Mouse (Mus musculus) C2C12 (cell line): Measurements from ENCODE around the gene Bank1. TPM values are rescaled to one million over a fixed set of nuclear protein-coding genes. Genes with fewer than 3 reads are reported as not detected.

Source experiments
- H3K27me3 ChIP-seq: one replicate; pipeline ENCODE4 v1.6.1; 2011; ENCODE audit not compliant: control insufficient read depth, insufficient read depth, insufficient read length
- H3K36me3 ChIP-seq: one replicate; pipeline ENCODE4 v1.6.1; 2011; ENCODE audit not compliant: control insufficient read depth, insufficient read depth
- H3K4me3 ChIP-seq: one replicate; pipeline ENCODE4 v1.5.1; 2011; ENCODE audit warnings: mild to moderate bottlenecking, control low read depth; ENCODE audit not compliant: poor library complexity, insufficient read depth, severe bottlenecking
- H3K79me2 ChIP-seq: one replicate; pipeline ENCODE4 v1.6.1; 2011; ENCODE audit not compliant: control insufficient read depth, insufficient read depth
- H3K79me3 ChIP-seq: one replicate; pipeline ENCODE4 v1.6.1; 2011; ENCODE audit warnings: low read depth, control low read depth
- H3ac ChIP-seq: one replicate; pipeline ENCODE3; 2011; ENCODE audit warnings: low read depth; ENCODE audit not compliant: control insufficient read depth, insufficient read length
- CEBPB ChIP-seq: IDR thresholded peaks from one replicate; pipeline ENCODE4 v1.6.1; 2011; ENCODE audit warnings: low read depth, mild to moderate bottlenecking, control low read depth, moderate library complexity
- MAX ChIP-seq: IDR thresholded peaks from one replicate; pipeline ENCODE4 v1.6.1; 2011; ENCODE audit warnings: mild to moderate bottlenecking, control low read depth
- MYOG ChIP-seq: IDR thresholded peaks from one replicate; pipeline ENCODE4 v1.6.1; 2011; ENCODE audit not compliant: control insufficient read depth, insufficient read length; ENCODE audit errors: extremely low read depth
- USF1 ChIP-seq: IDR thresholded peaks from one replicate; pipeline ENCODE4 v1.6.1; 2011; ENCODE audit warnings: low read depth, mild to moderate bottlenecking, control low read depth, moderate library complexity
- polyA plus RNA-seq: library from polyadenylated mRNA; unstranded; fragments of >200 nt; fragmentation: generic; extraction: Trizol; gene quantifications from one replicate; pipeline ENCODE4 v1.2.1, GENCODE M21; 2012; ENCODE audit warnings: missing spikeins

Gene Bank1
- polyA plus RNA-seq, 1 experiment, result not detected

GRCm38 (mm10) chr3:136010616-136011015, 315.2 kb downstream of the Bank1 start:
- Histone ChIP-seq H3K36me3 (no peaks in the 10 kb centered on the region), H3K79me3 (no peaks in the 10 kb centered on the region), H3K4me3 (no peak overlapping the region), H3K79me2 (no peaks in the 10 kb centered on the region), H3ac (no peak overlapping the region), H3K27me3 (no peaks in the 10 kb centered on the region)
- TF ChIP-seq USF1, result no peak

- no peak overlapping the region for H3ac ChIP-seq
- H3K79me2 ChIP-seq, result no peaks in the 10 kb centered on the region
- no peaks in the 10 kb centered on the region for H3K79me3 ChIP-seq
- H3K4me3 ChIP-seq, result no peak overlapping the region
- H3K36me3 ChIP-seq, result no peaks in the 10 kb centered on the region
- TF ChIP-seq CEBPB (no peak), MYOG (no peak)
- no peaks in the 10 kb centered on the region for H3K27me3 ChIP-seq
These were observed 318.0 kb downstream of the Bank1 start for GRCm38 (mm10) chr3:136007846-136008245.

GRCm38 (mm10) chr3:136007081-136007828, 318.6 kb downstream of the Bank1 start:
- no peaks in the 10 kb centered on the region for H3K27me3 ChIP-seq
- no peak overlapping the region for H3K4me3 ChIP-seq
- H3K36me3 ChIP-seq, result no peaks in the 10 kb centered on the region
- TF ChIP-seq MAX (no peak), USF1 (no peak)
- H3K79me2 ChIP-seq, result no peaks in the 10 kb centered on the region
- no peak overlapping the region for H3ac ChIP-seq
- H3K79me3 ChIP-seq, result no peaks in the 10 kb centered on the region
